Mouse (Mus musculus) liver, postnatal 0 days (tissue): Measurements from ENCODE around the gene Ltbp2. TPM values are rescaled to one million over a fixed set of nuclear protein-coding genes. Genes with fewer than 3 reads are reported as not detected.

Source experiments
- ATAC-seq: fragments of 200-750 bp; cut with Nextera tagmentation; 2 replicates; pipeline ENCODE4 v1.8.0; 2017; ENCODE audit warnings: mild to moderate bottlenecking, moderate library complexity
- DNase-seq: peaks from one replicate; pipeline ENCODE4 v3.0.0-alpha.2; 2016
- H3K27ac ChIP-seq: fragments of 300-500 bp; sonication (generic); 2 replicates; pipeline ENCODE4 v1.5.1; 2014; ENCODE audit warnings: antibody characterized with exemption, moderate library complexity, mild to moderate bottlenecking, low read depth
- H3K27me3 ChIP-seq: fragments of 300-500 bp; sonication (generic); 2 replicates; pipeline ENCODE4 v1.6.1; 2014; ENCODE audit warnings: low read length, control low read depth, mixed read lengths; ENCODE audit not compliant: insufficient read depth
- H3K36me3 ChIP-seq: fragments of 300-500 bp; sonication (generic); replicated peaks from 2 replicates; pipeline ENCODE4 v1.6.1; 2014; ENCODE audit warnings: mild to moderate bottlenecking, control low read depth, low read length, moderate library complexity, mixed read lengths; ENCODE audit not compliant: insufficient read depth
- H3K4me1 ChIP-seq: fragments of 300-500 bp; sonication (generic); 2 replicates; pipeline ENCODE4 v1.6.1; 2014; ENCODE audit warnings: antibody characterized with exemption, mild to moderate bottlenecking, control low read depth; ENCODE audit not compliant: insufficient read depth
- H3K4me2 ChIP-seq: fragments of 300-500 bp; sonication (generic); 2 replicates; pipeline ENCODE4 v1.6.1; 2014; ENCODE audit warnings: low read depth, mild to moderate bottlenecking, low read length, moderate library complexity, mixed read lengths
- H3K4me3 ChIP-seq: fragments of 300-500 bp; sonication (generic); 2 replicates; pipeline ENCODE4 v1.5.1; 2014; ENCODE audit warnings: low read depth, low read length
- H3K9ac ChIP-seq: fragments of 300-500 bp; sonication (generic); replicated peaks from 2 replicates; pipeline ENCODE4 v1.6.1; 2014; ENCODE audit warnings: mild to moderate bottlenecking, moderate library complexity
- H3K9me3 ChIP-seq: fragments of 300-500 bp; sonication (generic); 2 replicates; pipeline ENCODE4 v1.6.1; 2016; ENCODE audit warnings: mild to moderate bottlenecking, control low read depth, low read length, mixed read lengths
- CTCF ChIP-seq: sonication (generic); IDR thresholded peaks from 2 replicates; pipeline ENCODE4 v1.5.1; 2016; ENCODE audit warnings: antibody characterized with exemption, low read depth
- EP300 ChIP-seq: IDR thresholded peaks from 2 replicates; pipeline ENCODE4 v1.6.1; 2016; ENCODE audit warnings: antibody characterized with exemption, low read depth, mild to moderate bottlenecking
- WGBS: fragments of 180-500 bp; shearing (Covaris S2); extraction: QIAGEN DNeasy Blood & Tissue Kit; methylation state at CpG from one replicate; pipeline ENCODE4 v1.1.7; 2014; ENCODE audit not compliant: insufficient replicate concordance; 5-methylcytosine and 5-hydroxymethylcytosine counted together
- polyA plus RNA-seq: library from polyadenylated mRNA; unstranded; fragments of >200 nt; fragmentation: Nextera tagmentation; extraction: Ambion mirVana; gene quantifications from 2 replicates; pipeline ENCODE4 v1.2.1, GENCODE M21; 2015

The Ltbp2 gene
- polyA plus RNA-seq, 1 experiment from 2014 or later, result 0.59 TPM

DNA sequence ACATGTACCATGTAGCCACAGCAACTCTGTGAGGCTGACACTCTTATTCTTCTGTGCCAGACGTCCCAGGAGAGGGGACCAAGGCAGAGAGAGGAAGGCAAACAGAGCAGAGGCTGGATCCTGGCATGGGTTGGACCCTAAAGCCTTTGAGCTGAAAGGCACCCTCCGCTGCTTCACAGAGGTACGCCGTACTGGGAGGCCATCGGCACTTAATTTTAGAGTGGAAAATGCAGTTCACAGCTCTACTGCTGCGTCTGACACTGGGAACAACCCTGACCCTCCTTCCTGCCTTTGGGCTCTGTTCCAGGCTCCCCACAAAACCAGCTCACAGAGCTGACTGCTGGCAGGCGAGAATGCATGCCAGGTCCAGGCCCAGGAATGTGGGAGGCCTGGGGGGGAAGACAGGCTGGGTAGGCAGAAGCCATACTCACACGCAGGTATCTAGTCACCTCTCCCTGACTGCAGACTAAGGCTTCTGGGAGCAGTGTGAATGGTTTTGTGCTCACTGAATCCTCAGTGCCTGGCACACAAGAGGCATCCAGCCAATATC is 48.9 kb downstream of the Ltbp2 start:
- no peak overlapping the region for H3K27ac ChIP-seq

DNA sequence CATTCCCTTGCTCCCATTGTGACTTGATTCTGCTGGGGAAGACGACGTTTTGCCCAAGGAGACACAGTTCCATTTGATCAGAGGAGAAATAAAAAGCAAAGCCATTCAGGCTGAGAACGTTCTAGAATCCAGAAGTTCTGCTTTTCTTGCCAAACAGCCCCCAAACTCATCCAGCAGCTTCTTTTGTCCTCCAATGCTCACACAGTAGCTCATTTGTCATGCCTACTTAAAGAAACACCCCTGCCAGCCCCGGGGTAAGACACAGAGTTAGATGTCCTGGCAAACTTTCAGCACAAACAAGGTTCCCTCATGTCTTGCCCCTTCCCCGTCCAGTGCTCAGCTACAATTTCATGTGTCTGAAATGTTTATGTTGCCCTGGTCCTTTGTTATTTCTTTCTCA is 52.1 kb downstream of the Ltbp2 start:
- ATAC-seq (no peak), DNase-seq (no peak)
- H3K9ac ChIP-seq, result no peak overlapping the region
- no peak overlapping the region for H3K4me2 ChIP-seq
- no peaks in the 10 kb centered on the region for H3K27me3 ChIP-seq
- H3K4me3 ChIP-seq, result no peak overlapping the region
- no peaks in the 10 kb centered on the region for H3K9me3 ChIP-seq
- 64% methylated on average over 5 of the region's 5 CpGs for WGBS
- TF ChIP-seq CTCF (no peak), EP300 (no peak)
- H3K36me3 ChIP-seq, result no peaks in the 10 kb centered on the region
- no peak overlapping the region for H3K27ac ChIP-seq
- 0 out of 2 replicates have a peak, but pooled peaks cover 7% of the 10 kb centered on the region for H3K4me1 ChIP-seq

More for the DNA sequence above, 48.9 kb downstream of the Ltbp2 start:
- no peaks in the 10 kb centered on the region for H3K9me3 ChIP-seq
- no peaks in the 10 kb centered on the region for H3K27me3 ChIP-seq
- no peak for DNase-seq
- no peak for ATAC-seq
- no peaks in the 10 kb centered on the region for H3K36me3 ChIP-seq
- no peak overlapping the region for H3K9ac ChIP-seq
- WGBS, result 56% methylated on average over 8 of the region's 8 CpGs
- no peak overlapping the region for H3K4me3 ChIP-seq
- H3K4me2 ChIP-seq, result no peak overlapping the region
- no peak for TF ChIP-seq CTCF
- no peak for TF ChIP-seq EP300
- H3K4me1 ChIP-seq, result no peaks in the 10 kb centered on the region

DNA sequence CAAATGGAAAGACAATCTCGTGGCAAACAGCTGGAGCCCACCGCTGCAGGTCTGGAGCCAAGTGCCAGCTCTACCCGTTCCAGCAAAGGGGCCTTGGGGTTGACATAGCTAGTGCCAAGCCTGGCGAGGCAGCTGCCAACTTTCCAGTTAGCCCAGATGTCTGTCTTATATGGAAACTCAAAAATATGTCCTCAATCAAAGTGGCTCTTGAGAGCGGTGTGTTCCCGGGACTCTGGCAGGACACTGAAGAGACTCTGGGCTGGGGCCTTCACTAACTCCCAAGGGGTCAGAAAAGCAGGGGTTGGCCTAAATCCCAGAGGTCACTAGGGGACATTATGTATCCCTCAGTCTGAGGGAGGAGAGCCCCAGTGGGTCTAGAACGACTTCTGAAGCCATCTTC is 52.7 kb downstream of the Ltbp2 start:
- DNase-seq (no peak), ATAC-seq (no peak)
- H3K27me3 ChIP-seq, result no peaks in the 10 kb centered on the region
- H3K9ac ChIP-seq, result no peak overlapping the region
- H3K4me2 ChIP-seq, result no peak overlapping the region
- WGBS, result 74% methylated on average over 7 of the region's 7 CpGs
- no peak overlapping the region for H3K27ac ChIP-seq
- H3K36me3 ChIP-seq, result no peaks in the 10 kb centered on the region
- TF ChIP-seq EP300, result no peak
- TF ChIP-seq CTCF, result no peak
- 0 out of 2 replicates have a peak, but pooled peaks cover 7% of the 10 kb centered on the region for H3K4me1 ChIP-seq
- no peaks in the 10 kb centered on the region for H3K9me3 ChIP-seq
- no peak overlapping the region for H3K4me3 ChIP-seq

DNA sequence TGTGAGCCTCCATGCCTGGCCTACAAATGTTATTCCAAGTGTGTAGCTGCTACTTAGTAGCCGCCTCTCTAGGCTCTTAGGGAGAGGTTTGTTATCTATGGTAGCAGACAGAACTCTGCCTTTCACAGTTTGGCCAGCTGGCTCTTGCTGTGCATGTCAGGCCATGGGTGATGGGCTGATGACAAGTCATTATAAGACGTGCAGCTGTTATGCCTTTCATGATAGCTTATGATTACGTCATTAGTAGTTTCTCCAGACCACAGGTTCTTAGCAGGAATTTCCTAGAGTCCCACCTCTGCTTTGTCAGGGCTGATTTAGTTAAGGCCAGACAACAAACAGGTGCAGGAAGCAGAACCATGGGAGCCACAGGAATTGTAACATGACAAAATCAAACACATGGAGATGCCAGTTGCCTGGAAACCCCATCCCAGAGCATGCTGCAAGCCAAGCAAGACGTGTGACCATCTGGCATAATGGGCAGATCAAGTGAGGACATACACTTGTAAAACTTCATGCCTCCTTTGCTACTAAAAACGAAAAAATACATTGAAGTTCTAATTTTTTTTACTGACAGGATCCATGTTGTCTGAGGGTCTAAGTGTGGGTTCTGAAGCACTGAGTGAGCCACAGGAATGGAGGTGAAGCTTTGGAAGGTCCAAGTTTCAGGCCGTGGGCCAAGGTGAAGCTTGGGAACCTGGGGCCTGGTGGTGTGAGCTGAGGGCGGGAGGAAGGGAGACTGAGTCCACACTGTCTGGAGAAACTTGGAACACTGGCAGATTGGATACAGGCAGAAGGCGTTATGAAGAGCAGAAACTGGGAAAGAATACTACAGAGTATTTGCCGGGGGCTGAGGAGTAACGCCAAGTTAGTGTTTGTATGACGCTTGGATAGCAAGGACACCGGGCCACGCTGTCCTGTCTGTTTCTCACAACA is 56.8 kb downstream of the Ltbp2 start:
- H3K4me2 ChIP-seq, result no peak overlapping the region
- 0 out of 2 replicates have a peak, but pooled peaks cover 7% of the 10 kb centered on the region for H3K4me1 ChIP-seq

DNA sequence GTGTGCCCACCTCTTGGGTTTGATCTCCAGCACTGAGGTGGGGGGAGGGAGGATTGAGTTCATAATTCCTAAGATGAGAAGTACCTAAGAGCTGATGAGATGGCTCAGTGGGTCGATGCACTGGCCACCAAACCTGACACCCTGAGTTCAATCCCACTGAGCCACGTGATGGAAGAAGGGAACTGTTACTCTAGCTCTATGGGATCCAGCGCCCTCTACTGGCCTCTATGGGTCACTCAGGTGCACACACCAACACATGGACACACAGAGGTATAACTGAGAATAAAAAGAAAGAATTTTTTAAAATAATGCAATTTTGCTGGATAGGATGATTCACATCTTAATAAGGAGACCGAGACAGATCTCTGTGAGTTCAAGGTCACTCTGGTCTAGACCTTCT is 57.8 kb downstream of the Ltbp2 start:
- Histone ChIP-seq H3K4me3 (no peak overlapping the region), H3K27me3 (no peaks in the 10 kb centered on the region), H3K27ac (peak overlapping the region; percentile 70), H3K4me2 (no peak overlapping the region), H3K9me3 (no peaks in the 10 kb centered on the region), H3K9ac (no peak overlapping the region), H3K36me3 (no peaks in the 10 kb centered on the region), H3K4me1 (0 out of 2 replicates have a peak, but pooled peaks cover 7% of the 10 kb centered on the region)
- WGBS, result 63% methylated on average over 4 of the region's 4 CpGs
- TF ChIP-seq CTCF, result peak; percentile 51
- no peak for TF ChIP-seq EP300
- no peak for DNase-seq
- no peak for ATAC-seq

More for the DNA sequence above, 56.8 kb downstream of the Ltbp2 start:
- peak overlapping the region; percentile 70 for H3K27ac ChIP-seq
- DNase-seq, result peak; percentile 28
- peak; percentile 100 for ATAC-seq
- 74% methylated on average over 13 of the region's 13 CpGs for WGBS
- no peak overlapping the region for H3K4me3 ChIP-seq
- no peaks in the 10 kb centered on the region for H3K27me3 ChIP-seq
- H3K9me3 ChIP-seq, result no peaks in the 10 kb centered on the region
- no peak overlapping the region for H3K9ac ChIP-seq
- H3K36me3 ChIP-seq, result no peaks in the 10 kb centered on the region
- TF ChIP-seq EP300, result peak; percentile 96
- no peak for TF ChIP-seq CTCF

DNA sequence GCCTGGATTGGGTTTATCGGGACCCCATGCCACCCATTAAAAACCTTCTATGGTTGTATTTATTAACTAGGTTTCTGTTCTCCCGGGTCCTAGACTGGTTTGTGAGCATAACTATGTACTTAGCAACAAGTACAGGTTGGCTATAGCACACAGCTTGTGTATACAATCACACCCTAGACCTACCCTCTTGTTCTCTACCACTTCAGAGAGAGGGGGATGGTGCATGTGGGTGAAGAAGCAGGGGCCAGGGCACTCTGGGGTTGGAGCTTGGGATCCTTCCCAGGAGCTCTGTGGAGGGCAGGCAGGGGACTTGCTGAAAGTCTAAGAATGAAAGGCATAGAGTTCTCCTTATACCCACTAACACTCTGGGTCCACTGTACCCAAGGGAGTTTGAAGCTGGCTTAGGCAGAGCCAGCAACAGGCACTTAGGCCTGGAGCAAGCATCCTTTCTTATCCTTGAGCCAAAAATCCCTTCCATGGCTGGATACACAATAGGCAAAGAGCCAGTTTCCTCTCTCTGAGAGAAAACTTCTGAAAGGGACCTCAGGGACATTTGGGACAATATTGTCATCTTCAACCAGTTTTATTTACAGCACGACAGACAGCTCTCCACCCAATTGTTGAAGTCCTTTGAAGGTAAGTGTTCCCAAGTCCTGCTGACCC is 61.5 kb downstream of the Ltbp2 start:
- DNase-seq (no peak), ATAC-seq (no peak)
- H3K36me3 ChIP-seq, result no peaks in the 10 kb centered on the region
- H3K4me3 ChIP-seq, result no peak overlapping the region
- H3K9ac ChIP-seq, result no peak overlapping the region
- no peaks in the 10 kb centered on the region for H3K9me3 ChIP-seq
- 0 out of 2 replicates have a peak, but pooled peaks cover 4% of the 10 kb centered on the region for H3K4me1 ChIP-seq
- 56% methylated on average over 3 of the region's 3 CpGs for WGBS
- no peak overlapping the region for H3K4me2 ChIP-seq
- H3K27me3 ChIP-seq, result no peaks in the 10 kb centered on the region
- TF ChIP-seq CTCF, result no peak
- no peak for TF ChIP-seq EP300
- H3K27ac ChIP-seq, result no peak overlapping the region
